Comparison of ENCODE assay signal across 12 mouse cellular contexts in genomic region chr5:25632861-25633535, GRCm38 (mm10).
DNase-seq lines count a peak whose midpoint lies in the region; ATAC-seq and TF ChIP-seq lines count a peak whose summit lies in the region.
"Had no signal": no experiment of that assay in that cellular context is flagged by ENCODE, and none has a peak within 500 bp of the region (broad histone marks: within the 10 kb centered on the region; RNA-seq: fewer than 3 reads in every experiment).

No protein-coding gene starts in this region.

- H3K36me3 ChIP-seq in forebrain, postnatal 0 days (ENCODE audit: insufficient read depth) = no peaks in the 10 kb centered on the region
- no peaks in the 10 kb centered on the region for H3K36me3 ChIP-seq in forebrain, embryonic 14.5 days (ENCODE audit: control insufficient read depth, insufficient read depth, low read length)
- H3K36me3 ChIP-seq in liver, postnatal 0 days (replicated peaks; ENCODE audit: insufficient read depth, low read length) = no peaks in the 10 kb centered on the region
- H3K36me3 ChIP-seq in forebrain, embryonic 13.5 days (ENCODE audit: poor library complexity, severe bottlenecking) = no peaks in the 10 kb centered on the region
- H3K36me3 ChIP-seq: forebrain, embryonic 15.5 days had no signal

- 75% methylated on average over 5 of the region's 5 CpGs for WGBS in forebrain, postnatal 0 days
- WGBS in forebrain, embryonic 14.5 days = 81% methylated on average over 5 of the region's 5 CpGs
- 74% methylated on average over 5 of the region's 5 CpGs for WGBS in liver, postnatal 0 days (ENCODE audit: insufficient replicate concordance)
- WGBS in forebrain, embryonic 13.5 days = 77% methylated on average over 5 of the region's 5 CpGs

- no peaks in the 10 kb centered on the region for H3K9me3 ChIP-seq in forebrain, postnatal 0 days (ENCODE audit: low read length)
- H3K9me3 ChIP-seq in forebrain, embryonic 14.5 days (replicated peaks; ENCODE audit: control insufficient read depth, low read length) = 0 out of 2 replicates have a peak, but pooled peaks cover 3% of the 10 kb centered on the region
- no peaks in the 10 kb centered on the region for H3K9me3 ChIP-seq in liver, postnatal 0 days (ENCODE audit: low read length)
- H3K9me3 ChIP-seq in forebrain, embryonic 13.5 days (replicated peaks) = no peaks in the 10 kb centered on the region
- H3K9me3 ChIP-seq: forebrain, embryonic 15.5 days had no signal

- no peak for DNase-seq in forebrain, postnatal 0 days
- DNase-seq in forebrain, embryonic 14.5 days (ENCODE audit: low spot score) = no peak
- no peak for DNase-seq in liver, postnatal 0 days
- DNase-seq in liver (no peak), MN1 (ENCODE audit: low spot score) (no peak)
- DNase-seq in CD4-positive helper T cell, adult 2 months (ENCODE audit: low read depth, low spot score) = peak; percentile 19
- peak; percentile 36 to 38 for DNase-seq in kidney, postnatal 25 days

- no peak overlapping the region for H3K4me2 ChIP-seq in forebrain, postnatal 0 days (ENCODE audit: low read depth)
- H3K4me2 ChIP-seq in forebrain, embryonic 14.5 days (ENCODE audit: low read length) = no peak overlapping the region
- H3K4me2 ChIP-seq in liver, postnatal 0 days (ENCODE audit: low read depth, low read length) = no peak overlapping the region
- H3K4me2 ChIP-seq in forebrain, embryonic 13.5 days = no peak overlapping the region
- H3K4me2 ChIP-seq: forebrain, embryonic 15.5 days; heart, embryonic 11.5 days had no signal

- no peak for ATAC-seq in forebrain, postnatal 0 days
- ATAC-seq in forebrain, embryonic 14.5 days = no peak
- ATAC-seq in liver, postnatal 0 days = no peak
- ATAC-seq in forebrain, embryonic 13.5 days = no peak
- ATAC-seq: forebrain, embryonic 15.5 days; Patski had no signal

- no peaks in the 10 kb centered on the region for H3K27me3 ChIP-seq in forebrain, postnatal 0 days (ENCODE audit: insufficient read depth, low read length)
- no peaks in the 10 kb centered on the region for H3K27me3 ChIP-seq in forebrain, embryonic 14.5 days (replicated peaks; ENCODE audit: control insufficient read depth, insufficient read depth, low read length)
- no peaks in the 10 kb centered on the region for H3K27me3 ChIP-seq in liver, postnatal 0 days (ENCODE audit: insufficient read depth, low read length)
- no peaks in the 10 kb centered on the region for H3K27me3 ChIP-seq in forebrain, embryonic 13.5 days
- H3K27me3 ChIP-seq: forebrain, embryonic 15.5 days; Patski had no signal

- H3K4me3 ChIP-seq in forebrain, postnatal 0 days (ENCODE audit: low read depth, low read length) = no peak overlapping the region
- H3K4me3 ChIP-seq in forebrain, embryonic 14.5 days (ENCODE audit: low read depth, low read length) = no peak overlapping the region
- no peak overlapping the region for H3K4me3 ChIP-seq in liver, postnatal 0 days (ENCODE audit: low read depth, low read length)
- H3K4me3 ChIP-seq in forebrain, embryonic 13.5 days = no peak overlapping the region
- H3K4me3 ChIP-seq: forebrain, embryonic 15.5 days had no signal

- peak; percentile 39 for TF ChIP-seq CTCF in forebrain, postnatal 0 days (IDR thresholded peaks at IDR 0.05; ENCODE audit: low read depth)
- peak; percentile 27; the same call in 1 of the 2 replicates for TF ChIP-seq CTCF in liver, postnatal 0 days (IDR thresholded peaks at IDR 0.05; ENCODE audit: low read depth)

- no peak overlapping the region for H3K9ac ChIP-seq in forebrain, postnatal 0 days
- no peak overlapping the region for H3K9ac ChIP-seq in forebrain, embryonic 14.5 days (ENCODE audit: low read length)
- H3K9ac ChIP-seq in liver, postnatal 0 days (replicated peaks) = no peak overlapping the region
- no peak overlapping the region for H3K9ac ChIP-seq in forebrain, embryonic 13.5 days
- H3K9ac ChIP-seq: forebrain, embryonic 15.5 days had no signal

- no peaks in the 10 kb centered on the region for H3K4me1 ChIP-seq in forebrain, postnatal 0 days (ENCODE audit: insufficient read depth)
- no peaks in the 10 kb centered on the region for H3K4me1 ChIP-seq in forebrain, embryonic 14.5 days (ENCODE audit: control insufficient read depth, insufficient read depth, low read length)
- no peaks in the 10 kb centered on the region for H3K4me1 ChIP-seq in liver, postnatal 0 days (ENCODE audit: insufficient read depth)
- no peaks in the 10 kb centered on the region for H3K4me1 ChIP-seq in forebrain, embryonic 13.5 days
- H3K4me1 ChIP-seq: forebrain, embryonic 15.5 days had no signal

- H3K27ac ChIP-seq in forebrain, postnatal 0 days (ENCODE audit: low read depth, low read length) = no peak overlapping the region
- H3K27ac ChIP-seq in forebrain, embryonic 14.5 days (ENCODE audit: low read depth, low read length) = no peak overlapping the region
- H3K27ac ChIP-seq in liver, postnatal 0 days (ENCODE audit: low read depth) = no peak overlapping the region
- H3K27ac ChIP-seq in forebrain, embryonic 13.5 days = no peak overlapping the region
- H3K27ac ChIP-seq: forebrain, embryonic 15.5 days; macrophage had no signal

- TF ChIP-seq EP300 in liver, postnatal 0 days (IDR thresholded peaks at IDR 0.05; ENCODE audit: low read depth) = no peak

Comparison
In these comparisons a context has a peak if more than half of its experiments do, and no peak if none do; other contexts are left out.
1. DNase-seq: peak in CD4-positive helper T cell, adult 2 months (single experiment) and kidney, postnatal 25 days (2 of 2); none in forebrain, postnatal 0 days (single experiment), forebrain, embryonic 14.5 days (single experiment), liver, postnatal 0 days (single experiment), liver (single experiment) and MN1 (single experiment).